Mouse (Mus musculus) intestine, embryonic 16.5 days (tissue): Measurements from ENCODE around the gene Tenm2. TPM values are rescaled to one million over a fixed set of nuclear protein-coding genes. Genes with fewer than 3 reads are reported as not detected.

Experiments used
- ATAC-seq: fragments of 200-750 bp; cut with Nextera tagmentation; 2 replicates; pipeline ENCODE4 v1.8.0; 2017; ENCODE audit warnings: moderate TSS enrichment, moderate library complexity
- H3K27ac ChIP-seq: fragments of 300-500 bp; sonication (generic); 2 replicates; pipeline ENCODE4 v1.5.1; 2014; ENCODE audit warnings: mild to moderate bottlenecking, low read length
- H3K27me3 ChIP-seq: fragments of 300-500 bp; sonication (generic); replicated peaks from 2 replicates; pipeline ENCODE4 v1.6.1; 2014; ENCODE audit warnings: low read length, control low read depth, mixed read lengths; ENCODE audit not compliant: control insufficient read depth, insufficient read depth
- H3K36me3 ChIP-seq: fragments of 300-500 bp; sonication (generic); 2 replicates; pipeline ENCODE4 v1.6.1; 2014; ENCODE audit warnings: low read length, control low read depth; ENCODE audit not compliant: control insufficient read depth, insufficient read depth
- H3K4me1 ChIP-seq: fragments of 300-500 bp; sonication (generic); 2 replicates; pipeline ENCODE4 v1.6.1; 2014; ENCODE audit warnings: low read length, control low read depth, mixed read lengths; ENCODE audit not compliant: control insufficient read depth, insufficient read depth
- H3K4me2 ChIP-seq: fragments of 300-500 bp; sonication (generic); 2 replicates; pipeline ENCODE4 v1.6.1; 2014; ENCODE audit warnings: low read depth, low read length, control low read depth
- H3K4me3 ChIP-seq: fragments of 300-500 bp; sonication (generic); 2 replicates; pipeline ENCODE4 v1.5.1; 2014; ENCODE audit warnings: mild to moderate bottlenecking, low read length
- H3K9ac ChIP-seq: fragments of 300-500 bp; sonication (generic); 2 replicates; pipeline ENCODE4 v1.6.1; 2014; ENCODE audit warnings: low read depth, low read length
- H3K9me3 ChIP-seq: fragments of 300-500 bp; sonication (generic); 2 replicates; pipeline ENCODE4 v1.6.1; 2016; ENCODE audit warnings: low read length, control low read depth; ENCODE audit not compliant: control insufficient read depth
- WGBS: fragments of 180-500 bp; shearing (Covaris S2); extraction: QIAGEN DNeasy Blood & Tissue Kit; methylation state at CpG from one replicate; pipeline ENCODE4 v1.1.7; 2014; 5-methylcytosine and 5-hydroxymethylcytosine counted together
- polyA plus RNA-seq: library from polyadenylated mRNA; unstranded; fragments of >200 nt; fragmentation: Nextera tagmentation; extraction: Ambion mirVana; gene quantifications from 2 replicates; pipeline ENCODE4 v1.2.1, GENCODE M21; 2015

The Tenm2 gene
- polyA plus RNA-seq, 1 experiment from 2014 or later, result 0.70 TPM

DNA sequence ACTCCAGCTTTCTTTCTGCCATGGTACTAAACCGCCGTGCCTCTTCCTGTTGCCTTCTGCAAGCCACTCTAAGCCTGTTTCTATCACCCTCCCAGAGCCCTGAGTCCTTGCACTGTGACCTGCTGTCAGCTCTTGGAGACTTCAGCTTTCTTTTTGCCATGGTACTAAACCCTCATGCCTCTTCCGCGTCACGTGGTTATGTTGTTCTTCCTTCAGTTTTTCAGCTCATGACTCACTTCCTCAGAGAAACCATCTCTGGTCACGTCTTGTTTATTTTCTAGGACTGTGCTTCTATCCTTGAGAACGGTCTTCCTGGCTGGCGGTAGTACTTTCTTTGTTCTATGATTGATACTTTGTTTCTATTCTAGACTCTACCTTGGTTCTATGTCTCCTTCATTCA lies 537.9 kb downstream of the Tenm2 start:
- H3K4me3 ChIP-seq, result no peak overlapping the region
- 72% methylated on average over 8 of the region's 8 CpGs for WGBS
- no peak for ATAC-seq

DNA sequence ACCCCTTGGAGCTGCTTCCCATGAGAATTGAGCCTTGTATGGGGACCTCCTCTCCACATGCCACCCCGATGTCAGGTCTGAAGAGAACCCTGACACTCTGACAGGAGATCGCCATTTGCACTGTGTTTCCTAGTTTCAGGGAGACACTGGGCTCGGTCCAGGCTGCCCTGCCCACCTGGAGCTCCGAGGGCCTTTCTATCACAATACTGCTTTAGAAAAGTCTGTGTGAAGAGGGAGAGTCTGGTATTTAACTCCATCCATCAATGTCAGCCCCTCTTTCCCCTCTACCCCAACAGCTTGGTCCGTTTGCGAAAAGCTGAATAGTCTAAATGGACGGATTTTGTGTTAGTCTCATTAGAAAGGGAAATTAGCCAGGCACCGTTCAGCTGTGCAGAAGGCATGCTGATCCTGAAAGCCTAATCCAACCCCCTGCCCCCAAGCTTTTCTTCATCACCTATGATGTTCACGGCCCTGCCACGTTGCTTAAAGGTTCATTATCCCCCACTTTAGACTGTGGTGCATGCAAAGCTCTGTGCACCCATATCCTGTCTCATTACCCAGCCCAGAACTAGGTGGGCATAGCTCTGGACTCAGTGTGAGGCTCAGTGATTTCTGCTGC lies 538.6 kb downstream of the Tenm2 start:
- Histone ChIP-seq H3K4me1 (no peaks in the 10 kb centered on the region), H3K27me3 (no peaks in the 10 kb centered on the region), H3K36me3 (no peaks in the 10 kb centered on the region), H3K9me3 (no peaks in the 10 kb centered on the region), H3K4me2 (no peak overlapping the region), H3K4me3 (no peak overlapping the region), H3K9ac (no peak overlapping the region), H3K27ac (no peak overlapping the region)
- ATAC-seq, result no peak
- 61% methylated on average over 10 of the region's 10 CpGs for WGBS

More for the DNA sequence above, 537.9 kb downstream of the Tenm2 start:
- Histone ChIP-seq H3K4me2 (no peak overlapping the region), H3K27me3 (no peaks in the 10 kb centered on the region), H3K27ac (no peak overlapping the region), H3K9ac (no peak overlapping the region), H3K4me1 (no peaks in the 10 kb centered on the region), H3K36me3 (no peaks in the 10 kb centered on the region), H3K9me3 (no peaks in the 10 kb centered on the region)

DNA sequence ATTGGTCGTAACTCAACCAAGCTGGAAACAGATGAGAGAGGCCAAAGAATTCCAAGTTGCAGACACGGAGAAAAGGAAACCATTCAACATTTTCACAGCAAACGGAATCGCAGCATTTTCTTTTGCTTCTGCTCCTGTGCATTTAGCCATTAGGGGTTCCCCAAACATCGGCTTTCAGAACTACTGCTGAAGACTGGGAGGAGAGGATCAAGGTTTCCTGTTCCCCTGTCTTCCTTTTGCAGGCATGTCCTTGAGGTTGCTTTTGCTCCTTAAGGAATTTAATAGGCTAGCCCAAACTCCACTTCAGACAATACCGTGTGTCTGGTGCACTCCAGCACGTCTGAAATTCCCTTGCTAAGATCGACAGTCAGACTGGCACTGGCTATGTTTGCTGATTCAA lies 541.0 kb downstream of the Tenm2 start:
- 60% methylated on average over 8 of the region's 8 CpGs for WGBS
- H3K27me3 ChIP-seq, result no peaks in the 10 kb centered on the region
- no peak for ATAC-seq
- H3K4me3 ChIP-seq, result no peak overlapping the region
- no peak overlapping the region for H3K4me2 ChIP-seq
- no peak overlapping the region for H3K27ac ChIP-seq
- H3K4me1 ChIP-seq, result no peaks in the 10 kb centered on the region
- no peaks in the 10 kb centered on the region for H3K9me3 ChIP-seq
- no peak overlapping the region for H3K9ac ChIP-seq
- H3K36me3 ChIP-seq, result no peaks in the 10 kb centered on the region

DNA sequence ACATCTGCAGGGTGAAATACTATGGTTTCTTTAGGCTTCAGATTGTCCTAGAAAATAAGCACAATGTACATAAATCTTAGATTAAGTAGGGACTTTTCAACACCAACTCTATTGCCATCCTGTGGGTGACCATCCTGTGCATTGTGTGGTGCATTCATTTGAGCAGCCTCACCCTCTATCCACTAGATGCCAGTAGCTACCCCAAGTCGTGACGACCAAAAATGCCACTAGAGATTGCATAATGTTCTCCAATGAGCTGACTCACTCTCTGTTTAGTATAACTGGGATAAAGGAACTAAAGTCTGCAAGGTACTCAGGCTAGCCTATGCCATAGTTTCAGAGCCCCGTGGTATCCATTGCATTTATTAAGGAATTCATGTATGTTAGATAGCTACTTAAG lies 543.1 kb downstream of the Tenm2 start:
- 73% methylated on average over 3 of the region's 3 CpGs for whole genome bisulfite sequencing
- Histone ChIP-seq H3K4me1 (no peaks in the 10 kb centered on the region), H3K9me3 (no peaks in the 10 kb centered on the region), H3K9ac (no peak overlapping the region), H3K4me3 (no peak overlapping the region), H3K36me3 (no peaks in the 10 kb centered on the region), H3K4me2 (no peak overlapping the region), H3K27me3 (no peaks in the 10 kb centered on the region), H3K27ac (no peak overlapping the region)
- no peak for ATAC-seq

DNA sequence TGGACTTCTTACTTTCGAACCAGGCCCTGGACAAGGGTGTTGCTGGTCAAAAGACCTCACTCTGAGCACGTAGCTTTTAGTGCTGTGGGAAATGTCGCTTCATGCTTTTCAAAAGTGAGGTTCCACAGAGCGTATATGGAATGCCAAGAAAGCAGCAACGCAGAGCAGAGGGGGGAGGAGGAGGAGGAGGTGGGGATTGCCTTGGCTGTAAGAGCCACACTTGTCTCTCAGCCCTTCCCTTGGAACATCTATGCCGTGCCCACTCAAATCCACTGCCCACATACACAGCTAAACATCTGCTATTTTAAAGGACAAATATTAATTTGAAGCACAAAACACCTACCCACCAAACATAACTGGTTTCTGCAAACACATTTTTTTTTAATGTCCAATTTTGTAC lies 544.9 kb downstream of the Tenm2 start:
- Histone ChIP-seq H3K27me3 (no peaks in the 10 kb centered on the region), H3K36me3 (no peaks in the 10 kb centered on the region), H3K9me3 (no peaks in the 10 kb centered on the region), H3K4me1 (no peaks in the 10 kb centered on the region), H3K4me3 (no peak overlapping the region), H3K27ac (no peak overlapping the region), H3K9ac (no peak overlapping the region), H3K4me2 (no peak overlapping the region)
- WGBS, result 58% methylated on average over 6 of the region's 6 CpGs
- ATAC-seq, result no peak

DNA sequence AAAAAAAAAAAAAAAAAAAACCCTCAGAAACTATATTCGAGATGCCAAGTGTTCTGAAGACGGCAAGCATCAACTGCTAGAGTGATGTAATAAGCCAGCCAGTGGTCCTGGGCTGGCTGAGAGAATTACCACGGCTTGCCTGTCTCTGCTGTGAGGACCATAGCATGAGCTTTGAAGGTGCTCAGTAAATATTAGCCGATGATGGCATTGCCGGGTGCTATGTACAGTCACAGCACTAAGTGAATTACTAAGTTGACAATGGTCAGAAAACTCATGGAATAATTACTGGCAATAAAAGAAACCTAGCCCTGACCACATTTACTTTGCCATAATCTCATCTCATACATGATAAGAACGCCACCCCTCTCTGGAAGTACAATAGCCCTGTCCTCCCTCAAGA lies 549.5 kb downstream of the Tenm2 start:
- no peaks in the 10 kb centered on the region for H3K27me3 ChIP-seq
- H3K9ac ChIP-seq, result no peak overlapping the region
- H3K4me1 ChIP-seq, result no peaks in the 10 kb centered on the region
- H3K9me3 ChIP-seq, result no peaks in the 10 kb centered on the region
- no peaks in the 10 kb centered on the region for H3K36me3 ChIP-seq
- no peak overlapping the region for H3K4me3 ChIP-seq
- 57% methylated on average over 6 of the region's 6 CpGs for WGBS
- no peak for ATAC-seq
- no peak overlapping the region for H3K4me2 ChIP-seq
- H3K27ac ChIP-seq, result no peak overlapping the region

DNA sequence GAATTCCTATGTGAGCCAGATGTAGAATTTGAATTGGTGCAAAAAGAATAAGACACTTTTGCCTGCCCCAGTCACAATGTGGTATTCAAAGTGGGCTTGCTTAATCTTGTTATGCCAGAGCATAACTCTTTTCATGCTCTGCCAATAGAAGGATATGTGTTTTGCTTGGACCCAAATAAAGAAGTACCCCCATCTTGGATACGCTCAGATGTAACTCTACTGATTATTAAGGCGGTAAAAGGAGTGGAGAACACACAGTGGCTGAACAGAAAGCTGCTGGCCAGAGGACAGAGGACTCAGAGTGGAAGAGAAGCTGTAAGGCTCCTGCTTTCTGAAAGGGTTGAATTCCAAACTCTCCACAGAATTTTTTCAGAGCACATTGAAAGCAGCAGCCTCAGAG lies 556.4 kb downstream of the Tenm2 start:
- Histone ChIP-seq H3K4me3 (no peak overlapping the region), H3K9me3 (no peaks in the 10 kb centered on the region), H3K27me3 (peaks cover 6% of the 10 kb centered on the region; the same call in 1 of the 2 replicates), H3K4me2 (no peak overlapping the region), H3K4me1 (no peaks in the 10 kb centered on the region), H3K27ac (no peak overlapping the region), H3K36me3 (no peaks in the 10 kb centered on the region), H3K9ac (no peak overlapping the region)
- ATAC-seq, result no peak
- 80% methylated on average over 2 of the region's 2 CpGs for WGBS

DNA sequence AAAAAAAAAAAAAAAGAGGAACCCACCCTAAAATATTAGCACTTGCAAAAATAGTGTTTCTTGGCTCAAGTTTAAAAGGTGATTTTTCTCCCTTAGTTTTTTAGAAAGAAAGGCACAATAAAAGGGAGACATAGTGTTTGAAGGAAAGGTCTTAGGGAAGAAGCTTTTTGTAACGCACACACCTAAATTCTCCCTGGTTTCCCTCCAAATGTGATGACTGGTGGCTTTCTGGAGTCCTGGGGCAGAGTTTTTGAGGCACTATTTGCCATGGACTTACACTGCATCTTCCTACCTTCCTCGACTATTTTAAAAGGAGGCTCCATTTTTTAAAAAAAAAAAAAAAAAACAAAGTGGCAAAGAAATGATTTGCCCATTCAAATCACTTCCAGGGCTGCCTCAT lies 557.2 kb downstream of the Tenm2 start:
- H3K36me3 ChIP-seq, result no peaks in the 10 kb centered on the region
- H3K4me3 ChIP-seq, result no peak overlapping the region
- H3K4me1 ChIP-seq, result no peaks in the 10 kb centered on the region
- ATAC-seq, result no peak
- H3K9ac ChIP-seq, result no peak overlapping the region
- H3K27ac ChIP-seq, result no peak overlapping the region
- no peak overlapping the region for H3K4me2 ChIP-seq
- 36% methylated on average over 2 of the region's 2 CpGs for WGBS
- peaks cover 6% of the 10 kb centered on the region; the same call in 1 of the 2 replicates for H3K27me3 ChIP-seq
- no peaks in the 10 kb centered on the region for H3K9me3 ChIP-seq

DNA sequence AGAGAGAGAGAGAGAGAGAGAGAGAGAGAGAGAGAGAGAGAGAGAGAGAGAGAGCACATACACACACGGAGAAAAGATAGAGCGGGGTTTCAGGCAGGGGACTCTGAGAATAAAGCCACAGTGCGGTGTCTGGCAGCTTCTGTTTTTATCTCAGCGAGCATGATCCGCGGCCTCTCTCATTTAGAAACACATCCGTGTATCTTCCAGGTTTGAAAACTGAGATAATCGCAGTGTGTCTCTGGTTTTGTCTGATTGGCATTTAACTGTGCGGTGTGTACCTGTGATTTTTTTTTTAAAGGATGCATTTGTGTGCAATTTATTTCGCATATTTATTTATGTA lies 557.7 kb downstream of the Tenm2 start:
- peaks cover 6% of the 10 kb centered on the region; the same call in 1 of the 2 replicates for H3K27me3 ChIP-seq
- no peak overlapping the region for H3K27ac ChIP-seq
- peak overlapping the region; percentile 47 for H3K4me3 ChIP-seq
- WGBS, result 10% methylated on average over 10 of the region's 10 CpGs
- H3K36me3 ChIP-seq, result no peaks in the 10 kb centered on the region
- no peak for ATAC-seq
- H3K9me3 ChIP-seq, result no peaks in the 10 kb centered on the region
- peak overlapping the region; percentile 80 for H3K4me2 ChIP-seq
- no peaks in the 10 kb centered on the region for H3K4me1 ChIP-seq
- peak overlapping the region; percentile 33; the same call in 1 of the 2 replicates for H3K9ac ChIP-seq
